Mouse (Mus musculus): ENCODE measurements around the gene Mdp1.

The Mdp1 gene

DNA sequence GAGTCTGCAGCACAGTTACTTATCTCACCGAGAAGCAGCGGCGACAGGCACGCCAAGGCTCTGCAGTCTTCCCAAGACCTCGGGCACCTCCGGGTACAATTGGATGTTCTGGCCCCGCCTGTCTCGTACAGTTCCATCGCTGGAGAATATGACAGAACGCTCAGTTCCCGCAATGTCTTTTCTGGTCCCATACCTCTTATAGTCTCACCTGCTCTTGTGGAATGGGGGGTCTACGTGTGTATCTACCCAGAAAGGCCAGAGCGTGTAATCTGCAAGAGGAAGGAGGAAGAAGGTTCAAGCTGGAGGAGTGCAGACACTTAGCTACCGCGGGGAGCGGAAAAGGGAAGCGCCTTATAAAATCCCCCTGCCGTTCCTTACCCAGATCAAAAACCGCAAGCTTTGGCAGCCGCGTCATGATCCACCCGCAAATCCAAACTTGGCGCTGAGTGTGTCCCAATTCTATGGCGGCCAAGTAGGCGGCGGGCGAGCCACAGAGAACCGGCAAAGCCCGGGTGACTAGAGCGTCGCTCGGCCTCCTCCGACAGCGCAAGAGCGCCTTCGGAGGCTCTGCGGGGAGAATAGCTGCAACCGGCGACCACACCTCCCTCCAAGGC, at the start of gene Mdp1:
Mdp1 (minus strand) TSS at position 549 of the 614 bp plus-strand sequence.
- DNase-seq (ENCODE audit: low spot score), result peak; percentile 71

DNA sequence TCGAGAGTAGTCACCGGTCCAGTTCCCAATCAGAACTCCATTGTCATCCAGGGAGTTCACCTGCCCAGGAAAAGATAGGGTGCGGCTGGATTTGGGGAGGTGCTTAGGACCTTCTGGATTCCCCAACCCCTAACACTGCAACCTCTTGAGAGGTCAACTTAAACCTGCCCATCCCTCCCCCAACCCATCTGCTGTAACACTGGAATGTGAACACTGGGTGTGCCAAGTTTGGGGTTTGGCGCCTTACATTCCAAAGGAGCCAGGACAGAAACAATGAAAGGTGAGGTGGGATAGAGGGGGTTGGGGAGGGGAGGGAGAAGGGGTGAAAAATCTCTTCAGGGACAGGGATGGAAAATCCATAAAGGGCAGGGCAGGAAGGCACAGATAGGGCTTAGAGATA, 49.2 kb upstream of the Mdp1 start:
- DNase-seq (ENCODE audit: low spot score), result no peak

DNA sequence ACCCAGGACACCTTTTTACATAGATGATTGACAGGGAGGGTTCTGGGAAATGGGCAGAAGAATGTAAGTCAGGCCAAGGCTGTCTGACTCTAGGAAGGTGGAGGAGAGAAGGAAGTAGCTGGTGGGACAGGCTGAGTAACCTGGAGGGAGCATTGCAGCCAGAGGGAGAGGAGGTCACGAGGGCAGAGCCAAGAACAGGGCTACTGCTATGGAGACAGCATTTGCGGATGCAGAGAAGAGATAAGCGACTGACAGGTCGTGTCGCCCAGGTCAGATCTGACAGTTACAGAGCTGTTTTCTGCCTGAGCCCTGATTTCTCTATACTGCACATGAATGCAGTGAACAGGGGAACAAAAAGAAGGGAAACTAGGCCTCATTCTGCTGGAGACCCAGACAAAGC, 47.1 kb upstream of the Mdp1 start:
- no peak for DNase-seq (ENCODE audit: low spot score)

DNA sequence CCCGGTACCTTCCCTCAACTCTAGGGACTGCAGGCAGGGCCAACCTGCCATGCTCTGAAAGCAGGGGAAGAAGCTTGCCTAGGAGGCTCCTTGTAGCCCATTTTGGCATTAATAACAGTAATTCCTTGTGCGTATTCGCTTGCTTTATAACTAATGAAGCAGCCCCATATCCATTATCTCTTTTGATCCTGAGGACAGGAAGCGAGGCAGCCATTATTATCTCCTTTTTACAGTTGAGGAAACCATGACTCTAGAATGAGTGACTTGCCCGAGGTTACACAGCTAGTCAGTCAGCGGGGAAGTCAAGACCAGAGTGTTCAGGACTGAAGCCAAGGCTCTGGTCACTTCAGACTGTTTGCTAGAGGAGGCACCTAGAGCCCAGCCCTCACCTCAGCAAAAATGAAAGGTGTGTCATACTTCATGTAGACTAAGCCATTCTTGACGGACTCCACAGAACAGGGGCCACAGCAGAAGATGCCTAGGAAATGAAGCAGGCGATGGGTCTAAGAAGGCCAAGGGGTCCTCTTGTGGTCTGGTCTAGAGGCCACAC, 45.8 kb upstream of the Mdp1 start:
- no peak for DNase-seq (ENCODE audit: low spot score)

DNA sequence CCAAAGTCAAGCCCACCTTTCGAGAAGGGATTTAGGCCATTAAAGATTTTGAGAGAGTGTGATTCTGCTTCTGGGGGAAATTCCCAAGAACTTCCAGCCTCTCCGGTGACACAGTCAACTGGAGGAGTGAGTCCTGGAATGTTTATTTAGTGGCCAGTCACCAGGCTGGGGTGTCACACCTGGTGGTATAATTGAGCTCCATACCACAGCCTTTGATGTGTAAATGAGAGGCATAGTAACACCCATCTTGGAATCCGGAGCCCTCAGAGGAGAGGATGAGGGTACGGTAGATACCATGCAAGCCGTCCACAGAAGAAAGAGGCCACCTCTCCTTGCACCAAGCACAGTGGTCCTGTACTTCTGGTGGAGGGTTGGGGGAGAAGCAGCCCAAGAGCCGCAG, 42.5 kb upstream of the Mdp1 start:
- no peak for DNase-seq (ENCODE audit: low spot score)

DNA sequence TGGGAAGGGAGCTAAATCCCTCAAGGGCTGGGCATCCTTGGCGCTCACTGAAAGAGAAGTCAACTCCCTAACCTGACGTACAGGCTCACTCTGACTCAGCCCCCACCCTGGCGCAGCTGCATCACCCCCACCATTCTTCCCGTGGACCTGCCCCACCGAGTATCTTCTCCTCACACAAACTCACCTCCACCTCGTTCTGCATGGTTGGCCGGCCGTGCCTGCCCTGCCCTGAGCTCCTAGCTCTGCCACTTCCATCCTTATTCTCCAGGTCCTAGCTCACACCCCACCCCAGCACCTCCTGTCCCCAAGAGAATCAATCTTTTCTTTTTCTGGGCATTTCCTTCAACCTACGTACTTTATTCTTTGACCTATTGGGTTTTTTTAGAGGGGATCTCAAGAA, 40.8 kb upstream of the Mdp1 start:
- no peak for DNase-seq (ENCODE audit: low spot score)

DNA sequence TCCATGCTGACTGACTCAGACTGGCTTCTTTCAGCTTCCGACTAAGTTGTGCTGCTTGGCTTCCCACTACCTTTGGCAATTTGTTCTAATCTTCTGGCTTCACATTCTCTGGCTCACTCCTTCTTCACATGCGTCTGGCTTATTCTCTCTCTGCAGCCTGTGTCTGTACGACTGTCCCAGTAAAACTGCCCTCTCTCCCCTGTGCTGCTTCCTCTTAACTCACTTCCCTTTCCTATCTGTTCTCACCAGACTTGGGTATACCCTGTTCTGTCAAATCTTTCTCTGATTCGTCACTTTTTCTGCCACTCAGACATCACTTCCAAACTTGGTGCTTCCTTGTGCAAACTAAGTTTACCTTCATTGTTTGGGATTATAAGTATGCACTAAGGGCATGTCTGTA, 36.9 kb upstream of the Mdp1 start:
- no peak for DNase-seq (ENCODE audit: low spot score)

DNA sequence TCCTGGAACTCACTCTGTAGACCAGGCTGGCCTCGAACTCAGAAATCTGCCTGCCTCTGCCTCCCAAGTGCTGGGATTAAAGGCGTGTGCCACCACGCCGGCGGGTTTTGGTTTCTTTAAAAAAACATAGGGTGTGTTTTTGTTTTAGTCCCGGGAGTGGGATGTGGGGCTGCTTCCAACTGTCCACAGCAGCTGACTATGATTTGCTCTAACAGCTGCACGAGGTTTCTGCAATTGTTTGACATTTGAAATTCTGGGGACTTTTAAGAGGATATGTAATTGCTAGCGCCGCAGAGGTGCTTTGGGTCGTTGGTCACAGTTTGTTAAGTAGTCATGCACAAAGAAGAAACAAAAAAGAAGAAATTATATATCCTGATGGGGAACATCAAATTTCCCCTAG, 29.1 kb upstream of the Mdp1 start:
- DNase-seq (ENCODE audit: low spot score), result no peak

DNA sequence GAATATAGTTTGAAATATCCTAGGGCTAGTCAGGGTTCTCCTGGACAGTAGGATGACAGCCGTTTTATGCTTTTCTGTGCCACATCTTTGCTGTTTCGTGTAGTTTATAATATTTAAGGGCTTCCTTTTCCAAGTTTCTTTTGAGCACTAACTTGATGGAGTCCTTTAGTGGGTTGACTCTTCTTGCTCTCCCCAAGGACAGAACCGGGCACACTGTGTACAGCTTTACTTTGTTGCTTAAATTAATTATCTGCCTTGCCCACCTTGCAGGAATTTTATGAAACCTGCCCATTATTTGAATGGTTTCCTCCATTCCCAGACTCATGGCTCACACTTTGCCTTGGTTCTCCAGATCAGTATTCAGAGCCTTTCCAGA, 21.8 kb upstream of the Mdp1 start:
- DNase-seq (ENCODE audit: low spot score), result no peak

DNA sequence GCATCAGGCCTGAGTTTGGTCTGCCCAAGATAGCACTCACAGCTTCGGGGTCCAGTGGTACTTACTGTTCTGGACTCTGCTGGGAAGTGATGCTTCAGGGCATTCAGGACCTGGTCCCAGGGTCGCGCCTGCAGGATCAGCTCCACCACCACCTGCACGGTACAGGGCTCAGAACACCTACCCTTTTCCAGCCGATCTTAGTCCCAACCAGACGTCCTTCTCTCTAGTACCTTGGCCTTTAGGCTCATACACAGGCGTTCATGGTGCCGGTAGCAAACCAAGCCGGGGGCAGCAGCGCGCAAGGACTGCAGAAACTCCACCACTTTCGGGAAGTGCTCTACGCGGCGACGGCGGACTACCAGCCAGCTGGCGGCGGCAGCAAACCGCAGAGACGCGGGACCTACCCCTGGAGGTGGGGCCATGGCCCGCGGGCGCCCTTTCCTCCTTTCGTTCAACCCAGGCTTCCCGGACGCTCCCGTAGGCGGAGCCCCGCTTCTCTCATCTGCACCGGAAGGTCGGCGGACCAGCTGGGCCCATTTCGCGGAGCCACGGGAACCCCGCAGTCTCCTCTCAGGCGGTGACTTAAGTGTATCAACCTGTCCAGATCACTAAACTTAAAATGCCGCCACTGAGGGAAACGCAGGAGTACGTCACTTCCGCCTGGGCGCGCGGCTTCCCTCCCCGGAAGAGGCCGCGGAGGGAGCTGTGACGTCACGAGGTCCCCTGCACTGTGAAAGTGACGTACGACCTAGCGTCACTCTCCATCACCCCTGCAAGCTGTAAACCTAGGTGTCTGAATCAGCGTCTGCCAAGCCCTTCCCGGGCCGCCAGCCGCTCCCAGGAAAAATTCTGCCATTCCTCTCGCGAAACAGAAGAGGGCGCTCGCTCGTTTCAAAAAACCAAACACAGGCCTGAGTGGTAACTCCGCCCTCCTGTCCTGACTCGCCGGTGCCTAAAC, 21.1 kb upstream of the Mdp1 start, which contains the start of gene Tinf2:
Tinf2 (minus strand) TSS at position 661 of the 958 bp plus-strand sequence.
- peak; percentile 93 for DNase-seq (ENCODE audit: low spot score)

DNA sequence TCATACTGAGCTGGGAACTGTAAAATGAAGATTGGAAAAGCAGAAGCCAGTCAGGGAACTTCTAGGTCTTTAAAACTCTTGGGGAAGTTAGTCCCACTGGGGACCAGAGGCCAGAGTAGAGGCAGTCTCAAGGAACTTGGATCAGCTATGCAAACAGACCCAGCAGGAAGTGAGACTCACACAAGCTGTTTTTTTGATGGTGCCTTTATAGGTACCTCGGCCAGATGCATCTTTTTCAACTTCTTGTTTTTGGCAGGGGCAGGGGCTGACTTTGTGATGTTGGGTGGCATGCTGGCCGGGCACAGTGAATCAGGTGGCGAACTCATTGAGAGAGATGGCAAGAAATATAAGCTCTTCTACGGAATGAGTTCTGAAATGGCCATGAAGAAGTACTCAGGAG, 17.3 kb upstream of the Mdp1 start:
- DNase-seq (ENCODE audit: low spot score), result no peak

DNA sequence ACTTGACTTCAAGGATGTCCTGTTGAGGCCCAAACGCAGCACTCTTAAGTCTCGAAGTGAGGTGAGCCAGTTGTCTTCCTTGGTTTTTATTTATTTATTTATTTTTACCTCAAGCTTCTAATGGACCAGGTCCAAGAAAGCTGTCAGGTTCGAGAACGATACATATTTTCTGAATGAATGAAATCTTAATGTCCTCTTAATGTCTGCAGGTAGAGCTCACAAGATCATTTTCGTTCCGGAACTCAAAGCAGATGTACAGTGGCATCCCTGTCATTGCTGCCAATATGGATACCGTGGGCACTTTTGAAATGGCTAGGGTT, 12.4 kb upstream of the Mdp1 start:
- no peak for DNase-seq (ENCODE audit: low spot score)

DNA sequence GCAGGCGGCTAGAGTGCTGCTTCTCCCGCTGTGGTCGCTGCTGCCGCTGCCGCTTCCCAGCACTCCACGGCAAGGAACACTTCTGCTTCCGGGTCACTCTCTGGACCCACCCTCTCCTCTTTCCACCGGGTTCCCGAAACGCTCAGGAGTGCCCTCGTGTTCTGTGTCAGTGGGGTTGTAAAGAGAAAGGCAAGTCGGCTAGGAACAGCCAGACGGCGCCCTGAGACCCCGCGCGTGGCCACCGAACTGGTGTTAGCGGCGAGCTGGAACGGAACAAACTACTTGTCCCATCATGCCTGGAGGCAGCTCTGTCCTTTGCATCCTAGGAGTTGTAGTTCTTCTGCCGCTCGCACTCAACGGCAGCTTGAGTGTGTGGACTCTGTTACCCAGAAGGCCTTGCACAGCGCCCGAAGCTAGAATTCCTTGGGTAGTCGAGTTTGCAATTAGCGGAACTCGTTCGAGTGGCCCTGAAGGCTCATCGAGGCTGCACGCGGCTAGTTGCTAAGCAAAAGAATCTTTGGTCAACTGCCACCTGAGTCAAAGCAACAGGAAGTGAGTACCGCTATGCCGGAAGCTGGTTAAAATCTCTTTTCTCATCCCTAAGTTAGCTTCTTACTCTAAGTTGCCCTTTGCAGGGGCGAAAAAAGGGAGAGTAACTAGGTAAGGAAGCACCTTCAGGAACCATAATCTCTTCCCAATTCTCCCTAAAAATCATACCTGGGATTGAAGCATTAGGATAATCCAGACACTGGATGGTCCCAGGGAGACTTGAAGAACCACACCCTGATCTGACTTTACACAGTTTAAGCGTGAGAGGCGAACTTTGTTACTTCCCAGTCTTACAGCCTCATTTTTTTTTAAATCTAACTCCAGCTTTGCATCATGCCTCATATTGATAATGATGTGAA, 11.8 kb upstream of the Mdp1 start, which contains the start of the genes Gmpr2 and Nedd8:
Gmpr2 (plus strand) TSS at position 109 of the 908 bp plus-strand sequence.
Nedd8 (minus strand) TSS at position 292 of the 908 bp plus-strand sequence.
- DNase-seq (ENCODE audit: low spot score), result peak; percentile 85

DNA sequence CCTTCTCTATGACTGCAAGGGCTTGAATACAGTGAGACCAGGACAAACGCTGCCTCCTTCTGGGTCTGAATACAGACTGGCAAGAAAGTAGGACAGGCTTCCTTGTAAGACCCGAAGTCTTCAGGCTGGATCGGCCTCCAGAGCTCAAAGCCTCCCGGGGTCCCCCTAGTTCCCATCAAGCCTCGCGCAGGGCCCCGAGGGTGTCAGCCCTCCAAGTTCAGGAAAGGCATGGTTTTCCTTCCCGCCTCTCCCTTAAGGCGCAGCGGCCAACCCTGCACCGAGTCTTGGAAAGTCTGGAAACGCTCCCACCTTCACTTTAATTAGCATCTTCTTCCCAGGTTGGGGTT, 11.2 kb upstream of the Mdp1 start:
- no peak for DNase-seq (ENCODE audit: low spot score)

DNA sequence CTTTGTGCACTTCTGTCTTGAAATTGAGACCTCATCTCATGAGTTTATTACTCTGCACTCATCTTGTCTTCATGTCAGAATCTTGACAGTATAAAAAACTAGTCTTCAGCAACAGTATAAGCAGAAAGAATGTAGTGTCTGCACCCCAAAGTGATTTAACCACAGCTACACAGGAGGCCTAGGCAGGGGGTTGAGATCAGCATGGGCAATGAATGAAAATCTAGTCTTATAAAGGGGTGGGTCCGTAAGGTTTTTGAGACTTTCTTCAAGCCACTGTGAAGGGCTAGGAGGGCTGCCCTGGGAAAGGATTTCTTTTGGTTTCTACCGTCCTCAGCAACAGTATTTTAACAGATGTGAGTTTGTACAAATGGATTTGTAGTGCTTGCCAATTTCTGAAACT, 328 bp upstream of the Mdp1 start:
- DNase-seq (ENCODE audit: low spot score), result no peak

DNA sequence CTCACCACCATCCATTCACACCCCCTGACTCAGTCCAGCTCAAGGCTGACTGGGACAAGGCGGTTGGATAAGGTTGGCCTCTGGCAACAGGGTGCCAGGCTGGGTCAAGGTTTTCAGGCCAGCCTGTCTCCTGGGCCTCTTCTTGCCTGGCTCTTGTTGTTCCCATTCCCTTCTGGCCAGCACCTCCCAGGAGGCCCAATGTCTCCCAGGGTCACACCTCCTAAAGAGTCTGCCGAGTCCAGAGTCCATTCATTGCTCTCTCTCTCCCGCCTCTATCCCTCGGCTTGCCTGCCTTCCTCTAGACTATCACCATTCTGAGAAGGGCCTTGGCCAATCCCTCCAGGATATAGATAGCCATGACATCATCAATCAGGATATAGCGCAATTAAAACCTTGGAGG, 2.3 kb downstream of the Mdp1 start:
- no peak for DNase-seq (ENCODE audit: low spot score)

DNA sequence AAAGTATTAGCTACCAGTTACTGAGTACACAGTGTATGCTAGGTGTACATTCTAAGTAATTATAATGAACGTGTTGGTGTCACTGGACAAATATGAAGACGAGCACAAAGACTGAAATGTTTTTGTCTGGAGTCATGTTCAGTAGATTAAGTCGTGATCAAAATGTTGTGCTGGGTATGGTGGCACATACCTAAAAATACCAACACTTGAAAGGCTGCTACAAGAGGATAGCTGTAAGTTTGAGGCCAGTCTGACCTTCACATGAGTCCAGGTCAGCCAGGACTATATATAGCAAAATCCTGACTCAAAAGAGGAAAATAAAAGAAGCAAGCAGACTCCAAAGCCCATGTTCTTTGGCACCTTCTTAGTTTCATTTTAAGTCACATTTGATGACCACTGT, 3.4 kb downstream of the Mdp1 start:
- DNase-seq (ENCODE audit: low spot score), result no peak

DNA sequence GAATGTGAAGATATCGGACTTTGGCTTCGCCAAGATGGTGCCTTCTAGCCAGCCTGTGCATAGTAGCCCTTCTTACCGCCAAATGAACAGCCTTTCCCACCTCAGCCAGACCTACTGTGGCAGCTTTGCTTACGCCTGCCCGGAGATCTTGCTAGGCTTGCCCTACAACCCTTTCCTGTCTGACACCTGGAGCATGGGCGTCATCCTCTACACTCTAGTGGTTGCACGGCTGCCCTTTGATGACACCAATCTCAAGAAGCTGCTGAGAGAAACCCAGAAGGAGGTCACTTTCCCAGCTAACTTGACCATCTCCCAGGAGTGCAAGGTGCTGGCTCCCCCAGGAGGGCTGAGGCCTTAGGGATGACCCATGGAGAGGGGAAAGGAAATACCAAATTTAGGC, 8.8 kb downstream of the Mdp1 start:
- DNase-seq (ENCODE audit: low spot score), result no peak

DNA sequence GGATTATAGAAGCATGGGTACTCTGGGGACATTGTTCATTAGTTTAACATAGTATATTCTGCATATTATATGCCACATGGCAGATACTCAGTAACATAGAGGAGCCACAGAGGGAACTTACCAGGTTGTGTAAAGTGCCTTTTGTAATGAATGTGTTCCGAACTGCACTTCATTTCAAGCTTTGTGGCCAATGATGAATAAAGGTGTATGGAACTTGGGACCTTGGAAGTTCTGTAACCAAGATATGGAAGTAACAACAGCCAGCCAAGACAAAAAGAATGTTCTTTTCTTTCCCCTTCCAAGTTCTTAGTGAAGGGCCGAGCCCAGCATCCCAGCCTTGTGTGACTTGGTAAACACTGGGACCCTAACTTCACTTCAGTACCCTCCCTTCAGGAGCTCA, 10.4 kb downstream of the Mdp1 start, which contains the start of gene Tssk4:
Tssk4 (plus strand) TSS at position 301 of the 400 bp plus-strand sequence.
- DNase-seq (ENCODE audit: low spot score), result no peak

DNA sequence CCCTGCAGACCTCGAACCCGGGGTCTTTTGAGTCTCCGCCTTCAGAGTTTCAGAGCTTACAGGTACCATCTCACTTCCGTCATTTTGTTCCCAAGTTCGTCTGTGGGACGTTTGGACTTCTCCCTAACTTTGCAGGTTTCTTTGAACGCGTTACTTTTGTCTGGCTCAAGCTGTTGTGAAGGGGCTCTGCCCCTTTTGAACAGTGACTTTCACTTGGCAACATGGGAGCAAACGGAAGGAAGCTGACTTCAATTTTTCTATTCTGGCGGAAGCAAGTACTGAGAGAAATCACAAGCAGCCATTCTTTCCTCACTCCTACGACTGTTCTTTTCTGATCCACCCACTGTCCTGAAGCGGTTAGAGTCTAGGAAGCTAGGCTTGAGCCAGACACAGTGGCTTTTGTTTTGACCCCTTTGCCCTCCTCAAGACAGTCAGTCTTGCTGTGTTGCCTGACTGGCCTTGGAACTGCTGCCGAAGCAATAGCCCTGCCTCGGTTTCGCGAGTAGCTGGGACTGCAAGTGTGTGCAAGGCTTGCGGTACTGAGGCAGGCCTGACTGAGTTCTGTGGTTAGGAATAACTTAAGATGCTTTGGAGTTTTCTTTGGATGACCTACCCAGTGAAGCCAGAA, 15.9 kb downstream of the Mdp1 start:
- DNase-seq (ENCODE audit: low spot score), result no peak

DNA sequence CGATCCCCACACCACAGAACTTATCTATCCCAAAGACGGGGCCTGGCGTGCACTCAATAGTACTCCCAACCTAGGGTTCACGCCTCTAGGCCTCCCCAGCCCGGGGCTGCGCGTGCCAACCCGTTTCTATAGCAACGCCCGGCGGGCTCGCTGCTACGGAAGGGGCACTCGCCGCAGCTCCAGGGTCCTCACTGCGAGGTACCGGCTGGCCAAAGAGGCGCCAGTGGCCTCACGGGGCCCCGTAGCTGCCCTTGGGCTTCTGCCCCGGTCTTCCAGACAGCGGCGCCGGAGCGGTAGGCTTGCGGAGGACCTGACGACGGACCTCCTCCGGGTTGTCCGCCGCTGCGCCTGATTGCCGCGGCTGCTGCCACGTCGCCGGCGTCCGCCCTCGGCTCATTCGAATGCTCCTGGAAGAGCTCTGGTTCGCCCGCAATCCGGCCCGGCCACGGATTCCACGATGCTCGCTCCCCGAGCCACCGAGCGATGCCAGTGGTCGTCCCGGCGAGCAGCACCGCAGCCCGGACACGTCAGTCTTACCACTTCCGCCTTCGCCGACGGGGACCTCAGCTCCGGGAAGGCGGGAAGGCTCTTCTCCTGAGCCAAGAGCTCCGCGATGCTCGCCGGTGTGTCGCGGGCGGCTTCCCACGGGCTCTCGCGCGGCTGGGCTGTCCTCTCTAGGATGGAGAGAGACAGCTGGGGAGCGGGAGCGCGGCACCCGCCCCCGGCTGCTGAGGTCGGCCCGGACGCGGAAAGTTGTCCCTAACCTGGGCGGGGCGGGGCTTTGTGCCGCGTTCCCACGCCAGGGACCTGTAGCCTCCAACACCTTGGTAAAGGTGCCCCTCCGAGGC, 17.0 kb downstream of the Mdp1 start, which contains the start of gene Tm9sf1:
Tm9sf1 (minus strand) TSS at position 747 of the 848 bp plus-strand sequence.
- DNase-seq (ENCODE audit: low spot score), result peak; percentile 88

All from spleen, adult 12 weeks (tissue).